Mouse (Mus musculus): ENCODE data around the gene Slc43a2.

Slc43a2 gene

DNA sequence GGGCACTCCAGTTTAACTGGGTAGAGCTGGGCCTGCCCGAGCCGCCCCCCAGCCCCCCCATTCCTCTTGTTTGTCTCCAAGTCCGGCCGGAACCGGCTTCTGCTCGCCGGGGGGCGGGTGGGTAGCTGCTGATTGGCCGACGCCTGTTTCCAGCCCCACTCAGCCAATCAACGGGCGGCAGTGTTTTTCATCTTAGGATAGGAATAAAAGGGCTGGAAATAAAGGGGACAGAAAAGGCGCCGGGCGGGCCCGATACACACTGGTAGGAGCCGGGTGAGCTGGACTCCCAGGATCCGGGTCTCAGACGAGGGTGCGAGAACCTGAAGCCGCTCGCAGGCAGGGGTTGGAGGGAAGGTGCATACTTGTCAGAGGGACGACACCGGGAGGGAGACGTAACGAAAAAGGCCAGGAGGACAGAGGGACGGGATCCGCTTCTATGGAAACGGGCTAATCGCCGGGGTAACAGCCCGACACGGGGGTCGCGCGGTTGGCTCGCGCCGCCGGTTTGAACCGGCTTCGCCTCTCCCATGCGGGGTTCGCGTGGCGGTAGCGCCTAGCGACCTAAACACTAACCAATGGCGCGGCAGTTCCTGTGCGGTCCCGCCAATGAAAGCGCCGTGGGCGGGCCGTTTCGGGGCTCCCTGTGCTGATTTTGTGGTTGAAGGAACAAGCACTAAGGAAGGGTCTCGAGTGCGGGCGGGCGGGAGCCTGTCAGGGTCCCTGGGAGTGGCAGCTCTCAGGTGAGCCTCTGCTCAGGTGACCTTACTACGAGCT lies at the start of gene Slc43a2:
Slc43a2 (plus strand) TSS at position 226 of the 774 bp plus-strand sequence.
- peak; percentile 90 to 97 for DNase-seq (ENCODE audit: low spot score in 2 of 2)

DNA sequence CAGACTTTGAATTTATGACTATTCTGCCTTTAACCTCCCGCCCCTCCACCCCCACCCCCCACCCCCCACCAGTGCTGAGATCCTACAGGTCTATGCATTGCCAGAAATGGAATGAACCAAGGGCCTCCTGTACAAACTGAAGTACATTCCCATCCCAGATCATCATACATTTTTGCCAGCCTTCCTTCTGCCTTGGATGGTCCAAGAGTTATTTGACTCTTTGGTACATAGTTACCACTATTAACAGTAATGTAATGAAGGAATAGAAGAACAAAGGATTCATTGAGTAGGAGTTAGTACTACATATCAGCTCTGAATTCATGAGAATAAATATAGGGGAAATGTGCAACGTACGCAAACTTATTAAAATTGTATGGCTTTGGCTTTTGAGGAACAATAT lies 45.3 kb upstream of the Slc43a2 start:
- no peak for DNase-seq (ENCODE audit: low spot score in 2 of 2)

DNA sequence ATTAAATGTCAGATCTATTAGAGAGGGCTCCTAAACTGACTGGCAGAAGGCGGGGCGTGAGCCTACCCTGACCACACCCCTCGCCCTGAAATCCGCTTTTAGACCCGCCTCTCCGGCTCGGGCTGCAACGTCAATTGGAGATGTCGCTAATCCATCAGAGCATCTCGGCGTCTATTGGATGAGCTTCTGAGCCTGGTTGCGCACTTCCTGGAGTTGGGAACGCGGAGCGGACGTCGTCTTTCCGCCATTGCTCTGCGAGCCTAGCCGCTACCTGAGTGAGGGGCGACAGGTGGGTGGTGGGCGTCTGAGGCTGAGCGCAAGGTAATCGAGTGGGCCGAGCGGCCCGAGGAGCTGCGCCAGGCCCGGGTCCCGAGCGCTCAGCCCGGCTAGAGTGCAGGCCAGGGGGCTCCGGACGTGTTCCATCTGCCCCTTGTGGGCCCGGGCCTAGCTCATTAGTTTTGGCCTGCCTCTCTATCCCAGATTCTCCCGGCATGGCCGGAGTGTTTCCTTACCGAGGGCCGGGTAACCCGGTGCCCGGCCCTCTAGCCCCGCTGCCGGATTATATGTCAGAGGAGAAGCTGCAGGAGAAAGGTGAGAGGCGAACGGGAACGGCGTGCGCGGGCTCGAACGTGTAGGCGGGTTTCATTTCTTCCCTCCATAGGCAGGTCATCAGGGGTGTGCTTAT lies 44.8 kb upstream of the Slc43a2 start, which contains the start of gene Prpf8:
Prpf8 (plus strand) TSS at position 216 of the 685 bp plus-strand sequence.
- peak; percentile 92 to 99 for DNase-seq (ENCODE audit: low spot score in 2 of 2)

DNA sequence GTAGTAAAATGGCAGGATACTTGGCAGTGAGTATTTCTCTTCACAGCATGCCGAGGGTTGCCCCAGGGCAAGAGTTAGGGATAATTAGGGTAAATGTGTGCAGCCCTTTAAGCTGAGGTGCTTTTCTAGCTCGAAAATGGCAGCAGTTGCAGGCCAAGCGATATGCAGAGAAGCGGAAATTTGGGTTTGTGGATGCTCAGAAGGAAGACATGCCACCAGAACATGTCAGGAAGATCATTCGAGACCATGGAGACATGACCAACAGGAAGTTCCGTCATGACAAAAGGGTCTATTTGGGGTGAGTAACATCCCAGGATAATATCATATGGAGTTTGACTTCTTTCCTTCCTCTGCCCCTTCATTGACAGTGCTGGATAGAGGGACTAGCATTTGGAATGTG lies 44.0 kb upstream of the Slc43a2 start:
- no peak for DNase-seq (ENCODE audit: low spot score in 2 of 2)

DNA sequence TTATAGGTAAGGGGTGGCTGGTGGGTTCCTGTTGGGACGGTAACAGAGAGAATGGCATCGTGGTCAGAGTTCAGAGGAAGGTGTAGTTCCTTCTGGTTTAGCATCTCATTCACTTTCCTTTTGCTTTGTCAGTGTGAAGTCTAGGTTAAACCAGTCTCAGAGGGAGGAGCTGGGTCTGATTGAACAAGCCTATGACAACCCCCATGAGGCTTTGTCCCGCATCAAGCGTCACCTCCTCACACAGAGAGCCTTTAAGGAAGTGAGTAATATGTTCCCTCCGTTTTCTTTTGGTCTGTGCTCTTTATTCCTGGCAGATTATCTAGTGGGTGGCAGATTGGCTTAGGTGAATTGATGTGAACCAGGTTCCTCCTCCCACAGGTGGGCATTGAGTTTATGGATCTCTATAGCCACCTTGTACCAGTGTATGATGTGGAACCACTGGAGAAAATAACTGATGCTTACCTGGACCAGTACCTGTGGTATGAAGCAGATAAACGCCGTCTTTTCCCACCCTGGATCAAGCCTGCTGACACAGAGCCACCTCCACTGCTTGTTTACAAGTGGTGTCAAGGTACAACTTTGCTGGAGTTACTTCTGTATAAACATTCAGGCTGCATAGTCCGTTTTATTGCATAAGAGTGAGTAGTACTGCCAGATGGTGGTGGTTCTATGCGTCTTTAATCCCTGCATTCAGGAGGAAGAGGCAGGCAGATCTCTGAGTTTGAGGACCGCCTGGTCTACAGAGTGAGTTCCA lies 37.0 kb upstream of the Slc43a2 start:
- DNase-seq (ENCODE audit: low spot score in 2 of 2): no peak

DNA sequence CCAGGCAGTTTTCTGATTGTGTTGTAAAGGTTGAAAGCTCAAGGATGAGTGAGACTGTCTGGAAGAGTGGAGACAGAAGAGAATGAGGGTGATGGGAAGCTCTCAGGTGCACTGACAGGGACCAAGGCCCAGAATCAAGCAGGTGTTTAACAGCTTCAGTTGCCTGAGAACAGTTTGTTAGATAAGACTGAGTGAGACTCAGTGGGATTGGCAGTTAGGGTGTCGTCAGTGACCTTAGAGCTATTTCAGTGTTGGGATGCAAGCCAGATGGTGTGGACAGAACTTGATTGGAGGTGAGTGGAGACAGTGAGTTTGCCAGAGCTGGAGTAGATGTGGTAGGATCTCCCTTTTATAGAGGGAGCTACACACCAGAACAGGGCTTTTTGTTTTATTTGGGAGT lies 33.4 kb upstream of the Slc43a2 start:
- no peak for DNase-seq (ENCODE audit: low spot score in 2 of 2)

DNA sequence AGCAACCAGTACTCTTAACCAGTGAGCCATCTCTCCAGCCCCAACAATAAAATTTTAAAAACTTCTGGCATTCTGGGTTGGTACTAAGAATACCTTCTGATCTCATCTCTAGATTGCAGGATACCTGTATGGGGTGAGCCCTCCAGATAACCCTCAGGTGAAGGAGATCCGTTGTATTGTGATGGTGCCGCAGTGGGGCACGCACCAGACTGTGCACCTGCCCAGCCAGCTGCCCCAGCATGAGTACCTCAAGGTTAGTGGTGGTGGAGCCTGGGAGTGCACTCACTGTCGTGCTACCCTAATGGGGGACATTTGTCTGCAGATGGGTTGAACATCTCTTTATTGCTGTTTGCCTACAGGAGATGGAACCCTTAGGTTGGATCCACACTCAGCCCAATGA lies 23.3 kb upstream of the Slc43a2 start:
- no peak for DNase-seq (ENCODE audit: low spot score in 2 of 2)

DNA sequence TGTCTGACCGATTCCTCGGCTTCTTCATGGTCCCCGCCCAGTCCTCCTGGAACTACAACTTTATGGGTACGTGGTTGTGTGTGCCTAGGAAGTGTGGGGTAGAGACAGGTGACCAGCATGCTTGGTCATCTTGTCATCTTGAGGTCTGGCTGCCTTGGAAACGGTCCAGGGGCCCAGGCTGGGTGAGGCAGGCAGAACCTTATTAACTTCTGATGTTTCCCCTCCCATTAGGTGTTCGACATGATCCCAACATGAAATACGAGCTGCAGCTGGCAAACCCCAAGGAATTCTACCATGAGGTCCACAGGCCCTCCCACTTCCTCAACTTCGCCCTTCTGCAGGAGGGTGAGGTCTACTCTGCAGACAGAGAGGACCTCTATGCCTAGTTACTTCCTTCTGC lies 22.6 kb upstream of the Slc43a2 start:
- DNase-seq (ENCODE audit: low spot score in 2 of 2): no peak

DNA sequence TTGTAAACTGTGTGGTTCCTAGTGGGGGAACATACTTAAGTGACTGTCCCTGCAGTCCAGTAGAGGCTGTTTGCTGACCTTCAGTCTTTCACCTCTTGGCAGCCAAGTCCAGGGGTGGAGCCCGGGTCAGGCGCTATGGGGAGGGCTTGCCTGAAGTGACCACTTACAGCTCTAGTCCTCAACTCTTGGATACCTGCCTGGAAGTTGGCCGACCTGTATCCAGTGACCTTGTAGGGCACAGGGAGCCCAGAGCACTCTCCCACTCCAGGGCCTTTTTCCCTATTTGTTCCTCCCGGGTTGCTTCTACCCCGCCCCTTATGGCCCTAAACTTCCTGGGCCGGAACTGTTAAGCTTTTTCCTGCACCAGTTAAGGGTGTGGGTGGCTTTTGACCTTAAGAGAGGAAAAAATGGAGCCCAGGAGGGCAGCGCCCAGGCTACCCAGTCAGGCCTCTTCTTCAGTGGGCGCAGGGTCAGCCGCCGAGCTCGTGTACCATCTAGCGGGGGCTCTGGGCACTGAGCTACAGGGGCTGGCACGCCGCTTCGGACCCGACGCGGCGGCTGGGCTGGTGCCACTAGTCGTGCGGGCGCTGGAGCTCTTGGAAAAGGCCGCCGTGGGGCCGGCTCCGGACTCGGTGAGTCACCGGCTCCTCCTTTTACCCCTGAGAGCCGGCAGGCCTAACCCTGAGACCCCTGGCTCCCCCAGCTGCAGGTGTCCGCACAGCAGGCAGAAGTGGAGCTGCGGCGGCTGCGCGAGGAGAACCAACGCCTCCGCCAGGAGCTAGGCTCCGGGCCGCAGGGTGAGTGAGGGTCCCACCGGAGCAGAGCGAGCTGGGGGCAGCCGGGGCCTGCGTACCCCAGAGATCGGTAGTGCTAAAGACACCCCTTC lies 21.5 kb upstream of the Slc43a2 start, which contains the start of gene Rilp:
Rilp (plus strand) TSS at position 354 of the 886 bp plus-strand sequence.
- DNase-seq (ENCODE audit: low spot score in 2 of 2): peak; percentile 44 to 79

DNA sequence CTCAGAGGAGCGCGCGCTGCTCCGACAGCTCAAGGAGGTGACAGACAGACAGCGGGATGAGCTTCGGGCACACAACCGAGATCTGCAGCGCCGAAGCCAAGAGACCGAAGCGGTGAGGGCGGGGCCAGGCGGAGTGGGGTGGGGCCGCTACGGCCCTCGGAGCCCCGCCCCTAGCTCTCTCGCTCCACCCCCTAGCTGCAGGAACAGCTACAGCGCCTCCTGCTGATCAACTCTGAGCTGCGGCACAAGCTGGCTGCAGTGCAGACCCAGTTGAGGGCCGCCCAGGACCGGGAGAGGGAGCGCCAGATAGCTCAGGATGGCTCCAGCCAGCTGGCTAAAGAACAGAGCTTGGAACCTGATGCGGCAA lies 20.9 kb upstream of the Slc43a2 start:
- DNase-seq (ENCODE audit: low spot score in 2 of 2): peak; percentile 96 to 97

DNA sequence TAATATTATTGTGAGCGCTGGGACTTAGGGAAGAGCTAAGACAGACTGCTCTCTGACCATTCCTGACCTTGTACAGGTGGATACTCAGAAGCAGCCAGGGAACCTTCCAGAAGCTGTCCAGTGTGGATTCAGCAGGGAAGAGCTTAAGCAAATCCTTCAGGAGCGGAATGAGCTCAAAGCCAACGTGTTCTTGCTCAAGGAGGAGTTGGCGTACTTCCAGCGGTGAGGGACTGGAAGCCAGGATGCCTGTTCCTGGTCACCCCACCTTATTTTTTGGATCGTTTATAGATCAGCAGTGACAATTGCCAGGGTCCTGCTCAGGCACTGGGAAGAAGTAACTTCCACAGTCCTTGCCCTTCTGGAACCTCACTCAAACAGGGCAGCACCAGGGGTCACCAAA lies 20.3 kb upstream of the Slc43a2 start:
- DNase-seq (ENCODE audit: low spot score in 2 of 2): peak in 1 of 2 experiments; percentile 22

DNA sequence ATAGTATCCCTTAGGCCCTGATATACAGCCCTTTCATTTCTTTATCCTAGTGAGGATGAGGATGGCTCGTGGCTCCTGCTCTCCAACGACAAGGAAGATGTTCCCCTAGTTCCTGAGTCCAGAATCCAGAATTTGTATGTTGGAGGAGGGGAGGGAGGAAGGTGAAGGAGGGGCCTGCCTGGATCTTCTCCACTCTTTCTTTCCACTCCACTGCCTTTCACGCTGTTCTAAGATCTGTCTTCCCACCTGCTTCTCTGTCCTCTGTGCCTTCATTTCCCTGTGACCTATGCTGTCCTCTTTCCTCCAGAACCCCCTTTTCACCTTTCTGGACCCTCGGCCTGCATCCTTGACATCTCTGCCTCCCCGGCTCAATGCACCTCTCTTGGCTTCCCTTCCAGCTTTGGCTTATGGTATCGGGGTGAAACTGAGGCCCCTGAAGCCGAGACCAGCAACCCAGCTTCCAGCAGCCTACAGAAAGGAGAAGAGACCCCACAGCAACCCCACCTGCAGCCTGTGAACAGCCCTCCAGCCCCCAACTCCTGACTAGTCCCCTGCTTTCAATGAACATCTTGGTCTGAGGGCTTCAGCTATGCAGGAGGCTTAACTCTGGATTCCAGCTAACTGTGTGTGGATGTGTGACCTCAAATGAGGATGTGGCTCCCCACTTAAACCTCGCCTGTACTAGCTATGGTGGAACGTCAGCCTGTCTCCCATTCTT lies 19.0 kb upstream of the Slc43a2 start:
- no peak for DNase-seq (ENCODE audit: low spot score in 2 of 2)

DNA sequence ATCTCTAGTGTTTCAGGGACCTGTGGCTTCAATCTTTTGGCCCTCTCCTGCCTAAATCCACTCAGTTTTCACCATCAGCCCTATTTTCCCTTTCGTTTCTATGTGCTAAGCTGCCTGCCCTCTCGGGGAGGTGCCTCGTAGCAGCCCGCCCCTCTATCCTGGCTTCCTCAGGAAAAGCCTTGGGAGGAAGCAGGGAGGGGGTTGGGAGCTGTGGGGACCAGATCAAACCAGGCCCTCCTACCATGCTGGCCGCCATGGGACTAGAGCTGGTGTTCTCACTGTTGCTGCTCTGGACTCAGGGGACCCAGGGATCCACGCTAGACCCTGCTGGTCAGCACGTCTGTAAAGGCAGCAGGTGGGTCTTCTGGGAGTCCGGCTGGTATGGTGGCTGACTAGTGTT lies 18.2 kb upstream of the Slc43a2 start, which contains the start of gene Scarf1:
Scarf1 (plus strand) TSS at position 205 of the 400 bp plus-strand sequence.
- DNase-seq (ENCODE audit: low spot score in 2 of 2): no peak

DNA sequence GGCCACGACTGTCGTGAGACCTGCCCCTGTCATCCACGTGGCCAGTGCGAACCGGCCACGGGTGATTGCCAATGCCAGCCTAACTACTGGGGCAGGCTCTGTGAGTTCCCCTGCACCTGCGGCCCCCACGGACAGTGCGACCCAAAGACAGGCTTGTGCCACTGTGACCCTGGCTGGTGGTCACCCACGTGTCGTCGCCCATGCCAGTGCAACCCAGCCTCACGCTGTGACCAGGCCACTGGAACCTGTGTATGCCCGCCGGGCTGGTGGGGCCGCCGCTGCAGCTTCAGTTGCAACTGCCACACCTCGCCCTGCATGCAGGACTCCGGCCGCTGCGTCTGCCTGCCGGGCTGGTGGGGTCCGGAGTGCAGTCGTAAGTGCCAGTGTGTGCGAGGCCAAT lies 16.3 kb upstream of the Slc43a2 start:
- no peak for DNase-seq (ENCODE audit: low spot score in 2 of 2)

DNA sequence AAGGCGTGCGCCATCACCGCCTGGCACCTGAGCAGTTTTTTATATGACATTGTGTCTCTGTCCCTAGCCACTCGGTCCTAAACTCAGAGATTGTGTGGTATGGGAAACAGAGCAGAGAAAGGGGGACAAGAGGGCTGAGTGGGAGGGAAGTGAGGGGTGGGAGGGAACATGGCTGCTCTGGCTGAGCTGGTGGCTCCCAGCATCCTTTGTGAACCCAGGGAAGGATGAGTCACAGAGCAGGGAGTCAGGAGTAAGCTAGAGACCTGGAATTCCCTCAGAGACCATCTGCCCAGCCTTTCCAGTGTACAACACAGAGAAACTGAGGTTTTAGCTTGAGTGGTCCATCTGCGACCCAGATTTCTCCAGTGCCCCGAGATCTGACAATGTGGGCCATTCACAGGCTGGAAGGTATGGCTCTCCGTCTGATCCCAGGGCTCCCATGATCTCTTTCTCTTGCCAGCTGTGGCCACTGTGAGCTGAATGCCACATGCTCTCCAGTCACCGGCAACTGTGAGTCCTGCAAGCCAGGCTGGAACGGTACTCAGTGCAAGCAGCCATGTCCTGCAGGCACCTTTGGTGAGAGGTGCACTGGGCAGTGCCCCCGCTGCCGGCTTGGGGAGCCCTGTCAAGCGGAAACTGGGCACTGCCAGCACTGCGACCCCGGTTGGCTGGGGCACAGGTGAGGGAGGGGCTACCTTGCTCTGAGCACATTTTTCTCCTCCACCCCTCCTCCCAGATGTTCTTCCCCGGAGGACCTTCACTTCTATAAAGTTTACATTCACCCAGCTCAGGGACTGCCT lies 11.5 kb upstream of the Slc43a2 start:
- DNase-seq (ENCODE audit: low spot score in 2 of 2): no peak

DNA sequence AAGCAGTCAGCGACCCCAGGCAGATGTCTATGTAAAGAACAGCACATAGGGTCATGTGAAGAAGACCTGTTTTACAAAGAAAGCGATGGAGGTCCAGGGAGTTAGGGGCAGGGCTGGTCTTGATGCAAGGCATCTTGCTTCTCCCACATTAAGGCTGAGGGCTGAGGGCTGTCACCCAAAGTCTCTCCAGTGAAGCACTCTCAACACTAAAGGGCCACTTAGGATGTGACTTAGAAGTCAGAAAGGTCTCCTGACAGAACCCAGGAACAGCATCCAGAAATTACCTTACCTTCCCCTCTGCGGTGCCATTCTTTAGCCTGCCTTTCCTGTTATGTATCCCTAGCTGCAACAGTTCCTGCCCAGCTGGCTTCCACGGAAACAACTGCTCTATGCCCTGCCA lies 9.9 kb upstream of the Slc43a2 start:
- DNase-seq (ENCODE audit: low spot score in 2 of 2): no peak

DNA sequence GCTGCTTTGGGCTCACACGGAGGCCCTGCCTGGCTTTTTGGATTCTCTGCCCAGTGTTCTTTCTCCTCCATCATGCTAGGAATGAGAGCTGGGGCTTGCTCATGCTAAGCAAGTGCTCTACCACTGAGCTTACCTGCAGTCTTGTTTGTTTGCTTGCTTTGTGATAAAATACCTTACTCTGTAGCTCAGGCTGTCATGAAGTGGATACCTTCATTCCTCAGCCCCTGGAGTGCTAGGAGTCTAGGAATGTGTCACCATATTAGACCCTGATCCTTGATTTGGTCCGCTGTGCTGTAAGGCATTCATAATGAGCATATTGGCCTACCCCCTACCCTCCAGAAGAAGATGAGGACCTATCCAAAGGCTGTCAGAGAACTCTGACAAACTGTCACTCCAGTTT lies 8.7 kb upstream of the Slc43a2 start:
- DNase-seq (ENCODE audit: low spot score in 2 of 2): no peak

DNA sequence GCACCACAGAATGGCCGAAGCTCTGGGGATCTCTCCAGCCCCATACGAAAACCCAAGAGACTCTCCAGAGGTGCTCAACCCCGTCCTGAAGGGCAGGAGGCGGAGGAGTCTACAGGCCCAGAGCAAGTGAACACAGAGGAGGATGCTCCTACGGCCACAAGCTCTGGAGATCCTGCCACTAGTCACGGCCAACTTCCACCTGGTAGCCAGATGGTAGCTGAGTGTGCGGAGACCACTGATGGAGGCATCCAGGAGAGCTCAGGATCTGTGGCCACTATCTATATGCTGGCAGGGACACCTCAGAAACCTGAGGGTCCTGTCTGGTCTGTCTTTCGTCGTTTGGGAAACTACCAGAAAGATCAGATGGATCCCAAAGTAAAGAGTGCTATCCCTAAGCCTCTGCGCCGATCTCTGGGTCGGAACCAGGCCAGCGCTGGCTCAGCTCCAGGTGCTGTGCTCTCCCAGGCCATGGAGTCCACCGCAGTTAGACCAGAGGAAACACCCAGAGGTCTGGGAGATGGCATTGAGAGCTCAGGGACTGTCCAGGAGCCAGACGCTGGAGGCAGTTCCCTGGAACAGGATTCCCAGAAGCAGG lies 5.9 kb upstream of the Slc43a2 start:
- no peak for DNase-seq (ENCODE audit: low spot score in 2 of 2)

DNA sequence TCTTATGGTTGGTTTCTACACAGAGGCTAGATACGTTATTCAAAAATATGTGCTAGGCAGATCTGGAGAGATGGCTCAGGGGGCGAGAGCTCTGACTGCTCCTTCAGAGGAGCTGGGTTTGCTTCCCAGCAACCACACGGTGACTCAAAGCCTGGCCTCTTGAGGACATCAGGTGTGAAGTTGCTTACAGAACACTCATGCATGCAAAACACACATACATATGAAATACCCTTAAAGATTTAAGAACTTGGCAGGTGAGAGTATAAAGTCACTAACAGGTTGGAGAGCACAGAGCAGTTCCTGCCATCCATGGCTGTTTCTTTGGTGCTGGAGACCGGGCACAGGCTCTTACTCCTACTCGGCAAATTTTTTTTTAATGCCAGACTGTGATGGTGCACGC lies 4.6 kb upstream of the Slc43a2 start:
- DNase-seq (ENCODE audit: low spot score in 2 of 2): no peak

Measured in cerebellum, postnatal 4 days (tissue).